Mouse (Mus musculus) embryonic facial prominence, embryonic 10.5 days (tissue): ENCODE measurements around the gene Engase. TPM values are rescaled to one million over a fixed set of nuclear protein-coding genes. Genes with fewer than 3 reads are reported as not detected.
A peak's percentile ranks its signal among the peaks of the same experiment; 100 is the strongest.

Source experiments
- DNase-seq: peaks from one replicate; pipeline ENCODE4 v3.0.0-alpha.2; 2017; ENCODE audit warnings: low spot score
- H3K27ac ChIP-seq: fragments of 300-500 bp; sonication (generic); replicated peaks from 2 replicates; pipeline ENCODE4 v1.5.1; 2016; ENCODE audit warnings: mild to moderate bottlenecking
- H3K27me3 ChIP-seq: fragments of 300-500 bp; sonication (generic); replicated peaks from 2 replicates; pipeline ENCODE4 v1.6.1; 2016; ENCODE audit warnings: low read depth, mild to moderate bottlenecking; ENCODE audit not compliant: poor library complexity, severe bottlenecking
- H3K36me3 ChIP-seq: fragments of 300-500 bp; sonication (generic); replicated peaks from 2 replicates; pipeline ENCODE4 v1.6.1; 2016; ENCODE audit warnings: mild to moderate bottlenecking, moderate library complexity
- H3K4me1 ChIP-seq: fragments of 300-500 bp; sonication (generic); 2 replicates; pipeline ENCODE4 v1.6.1; 2016
- H3K4me3 ChIP-seq: fragments of 300-500 bp; sonication (generic); 2 replicates; pipeline ENCODE4 v1.5.1; 2016; ENCODE audit warnings: mild to moderate bottlenecking, moderate library complexity
- H3K9me3 ChIP-seq: fragments of 300-500 bp; sonication (generic); 2 replicates; pipeline ENCODE4 v1.6.1; 2016; ENCODE audit warnings: mild to moderate bottlenecking
- WGBS: fragments of 180-500 bp; shearing (Covaris S2); methylation state at CpG from one replicate; pipeline ENCODE4 v1.1.7; 2016; 5-methylcytosine and 5-hydroxymethylcytosine counted together
- polyA plus RNA-seq: library from polyadenylated mRNA; unstranded; fragments of >200 nt; fragmentation: Nextera tagmentation; extraction: Ambion mirVana; gene quantifications from 2 replicates; pipeline ENCODE4 v1.2.1, GENCODE M21; 2016

Engase gene
- polyA plus RNA-seq, 1 experiment from 2014 or later: 8.5 TPM

- Histone ChIP-seq H3K4me1 (peaks cover 28% of the 10 kb centered on the region), H3K4me3 (no peak overlapping the region), H3K27ac (no peak overlapping the region), H3K9me3 (no peaks in the 10 kb centered on the region), H3K36me3 (peaks cover 71% of the 10 kb centered on the region), H3K27me3 (peaks cover 5% of the 10 kb centered on the region)
- no peak for DNase-seq
- 83% methylated on average over 8 of the region's 8 CpGs for WGBS
Observed at GRCm38 (mm10) chr11:118484169-118484568, 7.5 kb downstream of the Engase start.

GRCm38 (mm10) chr11:118485338-118485737 is 8.7 kb downstream of the Engase start:
- Histone ChIP-seq H3K4me3 (no peak overlapping the region), H3K27ac (no peak overlapping the region), H3K36me3 (peaks cover 60% of the 10 kb centered on the region), H3K4me1 (peaks cover 27% of the 10 kb centered on the region), H3K27me3 (peaks cover 17% of the 10 kb centered on the region), H3K9me3 (no peaks in the 10 kb centered on the region)
- WGBS: 63% methylated on average over 11 of the region's 11 CpGs
- no peak for DNase-seq

- H3K27me3 ChIP-seq: peaks cover 18% of the 10 kb centered on the region
- WGBS: 85% methylated on average over 3 of the region's 3 CpGs
- peaks cover 60% of the 10 kb centered on the region for H3K36me3 ChIP-seq
- H3K27ac ChIP-seq: no peak overlapping the region
- DNase-seq: no peak
- no peak overlapping the region for H3K4me3 ChIP-seq
- peaks cover 31% of the 10 kb centered on the region for H3K4me1 ChIP-seq
- no peaks in the 10 kb centered on the region for H3K9me3 ChIP-seq
Observed at GRCm38 (mm10) chr11:118485780-118486179, 9.2 kb downstream of the Engase start.

DNA sequence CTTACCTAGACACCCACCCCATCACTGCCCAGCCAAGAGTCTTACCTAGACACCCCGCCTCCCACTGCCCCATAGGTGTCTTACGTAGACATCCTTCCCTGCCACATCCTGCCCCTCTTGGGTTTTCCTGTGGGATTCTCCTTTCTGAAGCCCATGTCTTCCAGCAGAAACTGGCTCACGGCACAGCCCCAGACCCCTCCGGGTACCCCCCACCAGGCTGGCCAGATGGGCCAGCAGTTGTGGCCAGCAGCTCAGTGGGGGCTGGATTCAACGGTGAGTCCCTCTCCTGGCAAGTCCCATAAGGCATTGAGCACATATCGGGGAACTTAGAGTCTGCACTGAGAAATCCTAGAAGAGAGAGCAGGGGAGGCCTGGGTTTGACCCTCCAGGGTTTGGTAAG is 9.7 kb downstream of the Engase start:
- Histone ChIP-seq H3K36me3 (peaks cover 56% of the 10 kb centered on the region), H3K27me3 (peaks cover 19% of the 10 kb centered on the region), H3K27ac (no peak overlapping the region), H3K4me1 (peaks cover 32% of the 10 kb centered on the region), H3K9me3 (no peaks in the 10 kb centered on the region), H3K4me3 (no peak overlapping the region)
- DNase-seq: no peak
- WGBS: 84% methylated on average over 6 of the region's 6 CpGs

GRCm38 (mm10) chr11:118486881-118487772 is 10.5 kb downstream of the Engase start:
- H3K27ac ChIP-seq: no peak overlapping the region
- peaks cover 28% of the 10 kb centered on the region for H3K27me3 ChIP-seq
- 87% methylated on average over 29 of the region's 29 CpGs for WGBS
- DNase-seq: no peak
- no peaks in the 10 kb centered on the region for H3K9me3 ChIP-seq
- peaks cover 35% of the 10 kb centered on the region for H3K4me1 ChIP-seq
- peaks cover 52% of the 10 kb centered on the region for H3K36me3 ChIP-seq
- no peak overlapping the region for H3K4me3 ChIP-seq

DNA sequence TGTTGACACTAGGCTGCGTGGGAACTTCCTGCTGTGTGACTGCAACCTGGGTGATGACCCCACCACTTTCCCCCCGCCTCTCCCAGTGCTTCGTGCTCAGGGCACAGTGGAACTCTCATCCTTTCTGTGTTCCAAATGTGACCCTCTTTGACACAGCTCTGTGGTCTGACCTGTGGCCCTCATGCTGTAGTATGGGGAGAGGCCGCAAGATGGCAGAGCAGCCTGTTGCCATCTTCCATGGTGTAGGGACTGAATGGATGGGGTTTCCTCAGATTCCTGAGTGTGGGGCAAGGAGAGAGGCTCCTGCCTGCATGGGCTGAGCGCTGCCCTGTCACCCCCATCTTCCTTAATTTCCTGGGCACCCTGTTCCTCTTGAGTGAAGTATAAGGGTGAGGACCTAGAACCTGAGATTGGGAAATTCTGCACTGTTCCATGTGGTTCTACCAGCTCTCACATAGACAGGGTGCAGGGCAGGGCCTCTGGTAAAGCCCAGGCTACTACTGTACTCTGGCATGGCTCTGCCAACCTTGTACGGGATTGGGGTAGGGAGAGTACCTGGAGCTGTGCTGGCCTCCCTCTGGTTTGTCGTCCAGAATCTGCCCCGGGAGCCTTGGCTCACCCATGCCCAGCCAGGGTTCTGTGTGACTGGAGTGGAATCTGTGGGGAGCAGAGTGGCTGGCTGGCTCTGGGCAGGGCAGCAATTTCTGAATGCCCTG is 11.7 kb downstream of the Engase start:
- 65% methylated on average over 8 of the region's 8 CpGs for WGBS
- no peak overlapping the region for H3K4me3 ChIP-seq
- H3K27ac ChIP-seq: no peak overlapping the region
- peaks cover 40% of the 10 kb centered on the region for H3K4me1 ChIP-seq
- no peaks in the 10 kb centered on the region for H3K9me3 ChIP-seq
- no peak for DNase-seq
- H3K36me3 ChIP-seq: peaks cover 42% of the 10 kb centered on the region
- H3K27me3 ChIP-seq: peaks cover 28% of the 10 kb centered on the region

DNA sequence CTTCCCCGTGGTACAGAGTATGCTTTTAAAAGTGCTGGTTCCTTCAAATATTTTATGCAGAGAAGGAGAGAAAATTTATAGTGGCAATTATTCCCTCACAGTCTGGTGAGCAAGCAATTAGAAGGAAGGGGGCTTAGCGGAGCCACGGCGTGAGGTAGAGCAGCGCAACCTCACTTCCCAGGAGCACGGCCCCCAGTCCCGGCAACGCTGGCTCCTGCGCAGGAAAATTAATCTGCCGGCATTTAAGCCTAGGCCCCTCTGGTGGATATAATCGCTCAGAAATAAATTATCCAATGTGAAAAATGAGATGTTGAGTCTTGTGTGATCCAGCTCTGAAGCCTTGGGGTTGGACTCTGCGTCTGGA is 12.3 kb downstream of the Engase start:
- DNase-seq: no peak
- Histone ChIP-seq H3K4me3 (no peak overlapping the region), H3K27ac (no peak overlapping the region), H3K9me3 (no peaks in the 10 kb centered on the region), H3K4me1 (peaks cover 45% of the 10 kb centered on the region), H3K27me3 (peaks cover 28% of the 10 kb centered on the region), H3K36me3 (peaks cover 37% of the 10 kb centered on the region)
- 83% methylated on average over 12 of the region's 12 CpGs for WGBS

DNA sequence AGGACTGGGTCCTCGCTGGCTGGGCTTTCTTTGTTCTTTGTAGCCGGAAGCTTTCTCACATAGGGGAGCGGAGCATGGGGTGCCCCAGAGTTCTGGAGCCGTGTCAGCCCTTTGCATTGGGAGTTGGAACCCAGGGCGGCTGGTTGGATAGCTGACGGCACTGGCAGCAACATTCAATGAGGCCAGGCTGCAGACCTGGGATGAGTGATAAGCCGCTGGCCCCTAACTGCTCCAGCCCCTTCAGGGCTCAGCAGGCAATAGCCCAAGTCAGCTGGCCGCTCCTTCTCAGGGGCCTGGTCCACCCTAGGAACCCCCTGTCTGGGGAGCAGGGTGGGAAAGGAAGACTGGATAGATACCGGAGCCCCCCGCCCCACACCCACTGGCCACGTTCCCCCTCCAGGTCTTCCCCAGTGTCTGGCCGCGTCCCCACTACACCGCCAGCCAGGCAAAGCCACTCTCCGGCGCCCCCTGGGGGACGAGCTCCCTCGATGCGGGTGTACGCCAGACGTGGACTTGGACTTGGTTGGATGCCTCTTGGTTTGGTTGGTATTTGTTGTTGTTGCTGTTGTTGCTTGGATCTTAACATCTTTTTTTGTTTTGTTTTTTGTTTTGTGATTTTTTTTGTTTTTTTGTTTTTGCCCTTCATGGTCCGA is 14.1 kb downstream of the Engase start:
- Histone ChIP-seq H3K36me3 (peaks cover 19% of the 10 kb centered on the region), H3K4me1 (peaks cover 40% of the 10 kb centered on the region), H3K4me3 (peak overlapping the region; percentile 42), H3K9me3 (no peaks in the 10 kb centered on the region), H3K27ac (peak overlapping the region; percentile 15; the same call in 1 of the 2 replicates), H3K27me3 (peaks cover 32% of the 10 kb centered on the region)
- peak; percentile 88 for DNase-seq
- 17% methylated on average over 22 of the region's 22 CpGs for WGBS

DNA sequence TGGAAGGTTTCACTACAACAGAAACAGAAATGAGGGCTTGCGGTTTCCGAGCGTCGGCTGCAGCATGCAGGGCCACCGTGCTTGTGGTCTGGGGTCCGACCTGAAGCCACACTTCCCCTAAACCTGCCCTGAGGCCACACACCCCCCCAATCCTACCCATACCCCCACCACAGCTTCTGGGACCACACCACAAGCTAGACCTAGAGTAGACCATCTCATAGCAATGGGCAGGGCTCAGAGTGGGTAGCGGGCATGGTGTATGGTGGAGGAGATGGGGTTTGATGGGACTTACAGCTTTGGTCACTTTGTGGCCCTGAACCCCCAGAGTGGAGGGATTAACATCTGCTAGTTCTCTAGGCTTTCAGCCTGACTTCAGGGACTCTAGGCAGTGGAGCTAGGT is 14.6 kb downstream of the Engase start:
- 85% methylated on average over 7 of the region's 7 CpGs for WGBS
- H3K4me1 ChIP-seq: peaks cover 41% of the 10 kb centered on the region

DNA sequence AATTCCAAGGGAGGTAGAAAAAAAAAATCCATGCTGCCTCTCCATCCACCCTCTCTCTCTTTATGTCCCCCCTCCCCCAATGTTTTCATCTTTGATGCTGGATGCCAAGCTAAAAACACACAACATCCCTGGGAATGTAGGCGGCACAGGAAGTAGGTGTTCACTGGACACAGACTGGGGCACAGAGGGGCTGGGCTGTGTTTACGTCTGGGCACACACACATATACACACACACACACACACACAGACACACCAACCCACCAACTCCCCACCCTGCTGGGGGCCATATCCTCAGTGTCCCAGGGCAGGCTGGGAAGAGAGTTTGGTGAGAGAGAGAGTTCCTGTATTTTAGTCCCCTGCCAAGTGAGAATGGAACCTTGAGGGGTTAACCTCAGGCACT is 16.8 kb downstream of the Engase start:
- Histone ChIP-seq H3K27ac (peak overlapping the region; percentile 21; the same call in 1 of the 2 replicates), H3K4me1 (peaks cover 45% of the 10 kb centered on the region), H3K4me3 (no peak overlapping the region), H3K36me3 (no peaks in the 10 kb centered on the region), H3K9me3 (no peaks in the 10 kb centered on the region), H3K27me3 (peaks cover 32% of the 10 kb centered on the region)
- 77% methylated on average over 2 of the region's 2 CpGs for WGBS
- DNase-seq: no peak

More for the DNA sequence above, 14.6 kb downstream of the Engase start:
- Histone ChIP-seq H3K4me3 (no peak overlapping the region), H3K27ac (no peak overlapping the region), H3K27me3 (peaks cover 32% of the 10 kb centered on the region), H3K36me3 (peaks cover 16% of the 10 kb centered on the region), H3K9me3 (no peaks in the 10 kb centered on the region)
- no peak for DNase-seq

GRCm38 (mm10) chr11:118494001-118494737 is 17.5 kb downstream of the Engase start:
- peaks cover 48% of the 10 kb centered on the region for H3K4me1 ChIP-seq
- WGBS: 85% methylated on average over 12 of the region's 12 CpGs
- H3K4me3 ChIP-seq: no peak overlapping the region
- no peaks in the 10 kb centered on the region for H3K36me3 ChIP-seq
- H3K27ac ChIP-seq: peak overlapping the region; percentile 44; the same call in 1 of the 2 replicates
- no peak for DNase-seq
- H3K27me3 ChIP-seq: peaks cover 27% of the 10 kb centered on the region
- no peaks in the 10 kb centered on the region for H3K9me3 ChIP-seq

GRCm38 (mm10) chr11:118495065-118495464 is 18.4 kb downstream of the Engase start:
- WGBS: 49% methylated on average over 5 of the region's 5 CpGs
- Histone ChIP-seq H3K27ac (no peak overlapping the region), H3K4me3 (no peak overlapping the region), H3K36me3 (no peaks in the 10 kb centered on the region), H3K9me3 (no peaks in the 10 kb centered on the region), H3K27me3 (peaks cover 18% of the 10 kb centered on the region), H3K4me1 (peaks cover 47% of the 10 kb centered on the region)
- DNase-seq: no peak
